Mouse (Mus musculus) hindbrain, embryonic 16.5 days (tissue): ENCODE data around the gene Mgarp. TPM values are rescaled to one million over a fixed set of nuclear protein-coding genes. Genes with fewer than 3 reads are reported as not detected.
"Not testable (repeated sequence)": the region's sequence is repeated elsewhere in the genome, so short reads cannot be mapped to it uniquely, and the experiment has no call there.

Experiments
- ATAC-seq: fragments of 200-750 bp; cut with Nextera tagmentation; 2 replicates; pipeline ENCODE4 v1.8.0; 2017; ENCODE audit warnings: moderate TSS enrichment, moderate library complexity
- H3K27ac ChIP-seq: fragments of 300-500 bp; sonication (generic); 2 replicates; pipeline ENCODE4 v1.5.1; 2014; ENCODE audit warnings: low read depth, mild to moderate bottlenecking, control low read depth, low read length, moderate library complexity
- H3K27me3 ChIP-seq: fragments of 300-500 bp; sonication (generic); replicated peaks from 2 replicates; pipeline ENCODE4 v1.6.1; 2014; ENCODE audit warnings: low read length; ENCODE audit not compliant: control insufficient read depth, insufficient read depth
- H3K36me3 ChIP-seq: fragments of 300-500 bp; sonication (generic); 2 replicates; pipeline ENCODE4 v1.6.1; 2014; ENCODE audit warnings: mild to moderate bottlenecking, low read length, moderate library complexity, mixed read lengths; ENCODE audit not compliant: control insufficient read depth, insufficient read depth
- H3K4me1 ChIP-seq: fragments of 300-500 bp; sonication (generic); 2 replicates; pipeline ENCODE4 v1.6.1; 2014; ENCODE audit warnings: low read depth, low read length; ENCODE audit not compliant: control insufficient read depth, insufficient read depth
- H3K4me2 ChIP-seq: fragments of 300-500 bp; sonication (generic); 2 replicates; pipeline ENCODE4 v1.6.1; 2014; ENCODE audit warnings: mild to moderate bottlenecking, low read length, control low read depth, moderate library complexity
- H3K4me3 ChIP-seq: fragments of 300-500 bp; sonication (generic); 2 replicates; pipeline ENCODE4 v1.5.1; 2014; ENCODE audit warnings: mild to moderate bottlenecking, low read length, control low read depth, moderate library complexity
- H3K9ac ChIP-seq: fragments of 300-500 bp; sonication (generic); 2 replicates; pipeline ENCODE4 v1.6.1; 2014; ENCODE audit warnings: low read depth, mild to moderate bottlenecking, control low read depth, low read length, moderate library complexity
- H3K9me3 ChIP-seq: fragments of 300-500 bp; sonication (generic); 2 replicates; pipeline ENCODE4 v1.6.1; 2014; ENCODE audit warnings: mild to moderate bottlenecking, low read length, moderate library complexity; ENCODE audit not compliant: control insufficient read depth
- WGBS: fragments of 180-500 bp; shearing (Covaris S2); extraction: QIAGEN DNeasy Blood & Tissue Kit; methylation state at CpG from one replicate; pipeline ENCODE4 v1.1.7; 2014; 5-methylcytosine and 5-hydroxymethylcytosine counted together
- polyA plus RNA-seq: library from polyadenylated mRNA; unstranded; fragments of >200 nt; fragmentation: Nextera tagmentation; extraction: Ambion mirVana; gene quantifications from 2 replicates; pipeline ENCODE4 v1.2.1, GENCODE M21; 2015

Gene Mgarp
- polyA plus RNA-seq, 1 experiment from 2014 or later: 1.8 TPM

- Histone ChIP-seq H3K9me3 (no peaks in the 10 kb centered on the region), H3K36me3 (no peaks in the 10 kb centered on the region), H3K27ac (no peak overlapping the region), H3K4me2 (no peak overlapping the region), H3K9ac (no peak overlapping the region), H3K4me1 (peaks cover 7% of the 10 kb centered on the region), H3K27me3 (peaks cover 11% of the 10 kb centered on the region), H3K4me3 (no peak overlapping the region)
- WGBS: 76% methylated on average over 10 of the region's 10 CpGs
- no peak for ATAC-seq
Observed at GRCm38 (mm10) chr3:51400682-51401081, 4.1 kb upstream of the Mgarp start.

- no peaks in the 10 kb centered on the region for H3K36me3 ChIP-seq
- H3K4me1 ChIP-seq: peaks cover 7% of the 10 kb centered on the region
- H3K9me3 ChIP-seq: no peaks in the 10 kb centered on the region
- no peak for ATAC-seq
- peaks cover 11% of the 10 kb centered on the region for H3K27me3 ChIP-seq
- H3K4me2 ChIP-seq: no peak overlapping the region
- WGBS: 68% methylated on average over 4 of the region's 4 CpGs
- H3K27ac ChIP-seq: no peak overlapping the region
- H3K9ac ChIP-seq: no peak overlapping the region
- no peak overlapping the region for H3K4me3 ChIP-seq
Observed at GRCm38 (mm10) chr3:51399531-51399930, 3.0 kb upstream of the Mgarp start.

DNA sequence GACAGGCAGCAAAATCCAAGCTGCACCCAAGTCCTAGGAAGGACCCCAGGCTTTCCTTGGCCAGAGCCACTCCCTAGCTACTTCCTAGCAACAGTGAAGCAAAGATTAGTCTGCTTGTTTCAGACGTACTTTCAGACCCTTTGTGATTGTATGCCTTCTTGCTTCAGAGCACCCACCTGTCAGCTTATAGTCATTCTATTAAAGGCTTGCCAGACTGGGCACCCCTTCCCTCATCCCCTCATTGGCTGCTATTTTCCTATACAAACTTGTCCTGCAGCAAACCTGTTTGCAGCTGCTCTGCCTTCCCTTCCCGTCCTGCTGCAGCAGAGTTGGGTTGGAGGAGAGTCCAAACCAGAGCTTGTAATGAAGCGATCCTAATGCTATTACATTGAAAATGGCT, 2.1 kb upstream of the Mgarp start:
- H3K9me3 ChIP-seq: no peaks in the 10 kb centered on the region
- no peaks in the 10 kb centered on the region for H3K36me3 ChIP-seq
- no peak overlapping the region for H3K27ac ChIP-seq
- H3K4me1 ChIP-seq: peaks cover 7% of the 10 kb centered on the region
- H3K4me2 ChIP-seq: no peak overlapping the region
- 6% methylated on average over 3 of the region's 3 CpGs for whole genome bisulfite sequencing
- no peak overlapping the region for H3K9ac ChIP-seq
- no peak overlapping the region for H3K4me3 ChIP-seq
- no peak for ATAC-seq
- H3K27me3 ChIP-seq: peaks cover 11% of the 10 kb centered on the region

GRCm38 (mm10) chr3:51397700-51398299, 1.3 kb upstream of the Mgarp start:
- Histone ChIP-seq H3K4me2 (no peak overlapping the region), H3K4me3 (no peak overlapping the region), H3K36me3 (no peaks in the 10 kb centered on the region), H3K9ac (no peak overlapping the region), H3K4me1 (peaks cover 7% of the 10 kb centered on the region), H3K9me3 (no peaks in the 10 kb centered on the region), H3K27ac (no peak overlapping the region), H3K27me3 (peaks cover 11% of the 10 kb centered on the region)
- ATAC-seq: no peak
- WGBS: 54% methylated on average over 15 of the region's 15 CpGs

- Histone ChIP-seq H3K4me3 (no peak overlapping the region), H3K4me2 (no peak overlapping the region; the same call in 1 of the 2 replicates)
Observed at GRCm38 (mm10) chr3:51395461-51396145, 935 bp downstream of the Mgarp start.

DNA sequence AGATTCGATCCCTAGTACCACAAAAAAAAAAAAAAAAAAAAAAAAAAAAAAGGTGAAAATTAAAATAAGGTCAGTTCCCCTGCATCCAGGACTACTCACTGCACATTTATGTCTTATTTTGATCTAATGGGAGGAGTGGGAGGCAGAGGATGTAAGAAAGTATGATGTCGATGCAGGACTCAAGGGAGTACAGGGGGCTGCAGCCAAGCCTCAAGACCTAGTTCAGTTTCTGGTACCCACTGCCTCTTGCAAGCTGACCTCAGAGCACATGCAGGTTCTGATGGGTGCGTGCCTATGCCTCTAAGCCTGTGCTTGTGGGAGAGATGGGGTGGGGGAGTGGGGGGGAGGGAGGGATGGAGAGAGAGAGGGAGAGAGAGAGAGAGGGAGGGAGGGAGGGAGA, 1.7 kb downstream of the Mgarp start:
- WGBS: 68% methylated on average over 3 of the region's 3 CpGs
- no peak for ATAC-seq
- peaks cover 11% of the 10 kb centered on the region for H3K27me3 ChIP-seq
- no peaks in the 10 kb centered on the region for H3K9me3 ChIP-seq
- H3K4me3 ChIP-seq: no peak overlapping the region
- H3K9ac ChIP-seq: no peak overlapping the region
- no peak overlapping the region for H3K4me2 ChIP-seq
- H3K36me3 ChIP-seq: no peaks in the 10 kb centered on the region
- no peak overlapping the region for H3K27ac ChIP-seq
- H3K4me1 ChIP-seq: peaks cover 7% of the 10 kb centered on the region

More at GRCm38 (mm10) chr3:51395461-51396145, 935 bp downstream of the Mgarp start:
- Histone ChIP-seq H3K27ac (no peak overlapping the region), H3K36me3 (no peaks in the 10 kb centered on the region), H3K4me1 (peaks cover 7% of the 10 kb centered on the region), H3K27me3 (peaks cover 11% of the 10 kb centered on the region), H3K9me3 (no peaks in the 10 kb centered on the region), H3K9ac (no peak overlapping the region)
- 21% methylated on average over 19 of the region's 19 CpGs for WGBS
- ATAC-seq: no peak

- WGBS: 92% methylated on average over 2 of the region's 2 CpGs
- Histone ChIP-seq H3K27ac (no peak overlapping the region), H3K4me2 (no peak overlapping the region), H3K4me1 (peaks cover 13% of the 10 kb centered on the region), H3K9me3 (no peaks in the 10 kb centered on the region), H3K36me3 (no peaks in the 10 kb centered on the region), H3K27me3 (peaks cover 11% of the 10 kb centered on the region), H3K9ac (no peak overlapping the region), H3K4me3 (no peak overlapping the region)
- ATAC-seq: no peak
Observed at GRCm38 (mm10) chr3:51393651-51394050, 2.9 kb downstream of the Mgarp start.

- not testable (repeated sequence) for H3K36me3 ChIP-seq, H3K27me3 ChIP-seq, ATAC-seq, H3K9me3 ChIP-seq, H3K4me2 ChIP-seq, H3K4me3 ChIP-seq, H3K9ac ChIP-seq, H3K27ac ChIP-seq
- 95% methylated on average over 3 of the region's 3 CpGs for WGBS
- peaks cover 13% of the 10 kb centered on the region for H3K4me1 ChIP-seq
Observed at GRCm38 (mm10) chr3:51393018-51393417, 3.5 kb downstream of the Mgarp start.

- H3K27ac ChIP-seq: no peak overlapping the region
- 96% methylated on average over 5 of the region's 5 CpGs for WGBS
Observed at GRCm38 (mm10) chr3:51391591-51391990, 4.9 kb downstream of the Mgarp start.

More at GRCm38 (mm10) chr3:51391591-51391990, 4.9 kb downstream of the Mgarp start:
- Histone ChIP-seq H3K4me3 (no peak overlapping the region), H3K4me2 (no peak overlapping the region), H3K27me3 (peaks cover 5% of the 10 kb centered on the region; the same call in 1 of the 2 replicates), H3K9me3 (no peaks in the 10 kb centered on the region), H3K36me3 (no peaks in the 10 kb centered on the region), H3K4me1 (peaks cover 10% of the 10 kb centered on the region), H3K9ac (no peak overlapping the region)
- ATAC-seq: no peak
